Mouse (Mus musculus) heart, postnatal 0 days (tissue): ENCODE measurements around the gene Larp1.

Experiments used
- CTCF ChIP-seq: IDR thresholded peaks from 2 replicates; pipeline ENCODE4 v1.5.1; 2016; ENCODE audit warnings: antibody characterized with exemption, control low read depth, low read depth
- EP300 ChIP-seq: IDR thresholded peaks from 2 replicates; pipeline ENCODE4 v1.6.1; 2016; ENCODE audit warnings: antibody characterized with exemption, low read depth

- TF ChIP-seq CTCF (peak; percentile 55), EP300 (no peak)
These were observed 30.2 kb downstream of the Larp1 start for GRCm38 (mm10) chr11:58039027-58039426.
